Mouse (Mus musculus) hematopoietic stem cell, adult 5-6 weeks (primary cell): ENCODE measurements around the gene Ing1. TPM values are rescaled to one million over a fixed set of nuclear protein-coding genes. Genes with fewer than 3 reads are reported as not detected.

Experiments used
- ATAC-seq, 2 experiments: fragments of 125-278 bp in 1 of 2; replicated peaks in 1 of 2; 2 replicates each; pipeline ENCODE4 v1.8.0; 2016 to 2017; ENCODE audit warnings: inconsistent platforms in 2 of 2, mild to moderate bottlenecking in 2 of 2, moderate number of reproducible peaks in 2 of 2, low read depth in 1 of 2, moderate TSS enrichment in 1 of 2; ENCODE audit not compliant: low FRiP score in 2 of 2, poor library complexity in 2 of 2, severe bottlenecking in 2 of 2, insufficient read depth in 1 of 2, low TSS enrichment in 1 of 2
- total RNA-seq: library from RNA; stranded (forward); fragments of 172-1452, 232-1000 nt; gene quantifications from 2 replicates; pipeline ENCODE4 v1.2.3, GENCODE M21; 2017

Ing1 gene
- total RNA-seq, 1 experiment from 2014 or later: 67.9 TPM

DNA sequence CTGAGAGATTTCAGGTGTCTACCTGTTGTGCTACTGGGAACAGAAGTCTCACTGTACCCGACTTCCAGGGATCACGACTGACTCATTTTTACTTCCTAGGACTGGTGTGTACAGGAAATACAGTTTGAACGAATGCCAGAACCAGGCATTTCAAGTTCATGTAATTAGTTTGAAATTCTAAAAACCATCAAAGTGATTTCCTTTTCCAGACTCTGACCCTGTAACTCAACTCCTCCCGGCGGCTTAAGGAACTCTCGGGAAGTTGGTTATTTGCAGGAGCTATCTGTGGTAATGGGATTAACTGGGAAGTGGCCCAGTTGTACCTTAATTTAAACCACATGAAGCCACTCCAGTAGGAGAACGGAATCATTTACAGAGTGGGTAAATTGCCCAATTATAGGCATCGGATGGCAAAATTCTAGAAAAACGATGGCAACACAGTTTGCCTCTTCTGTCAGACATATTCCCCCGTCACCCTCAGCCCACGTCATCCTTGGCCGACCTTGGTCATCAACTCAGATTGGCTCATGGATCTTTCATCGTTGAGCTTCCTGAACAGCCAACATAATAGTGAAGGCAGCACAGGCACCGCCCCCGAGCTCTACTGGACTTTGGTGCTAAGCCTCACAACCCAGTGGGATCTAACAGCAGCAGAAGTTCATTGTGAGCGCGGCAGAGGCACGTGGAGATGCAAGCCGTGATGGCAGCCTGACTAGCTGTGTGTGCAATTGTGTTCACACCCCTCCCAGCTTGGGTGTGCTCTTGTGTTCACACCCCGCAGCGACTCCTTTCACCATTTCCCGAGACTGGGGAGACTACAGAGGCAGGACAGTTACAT lies 14.1 kb downstream of the Ing1 start:
- no peak for ATAC-seq

DNA sequence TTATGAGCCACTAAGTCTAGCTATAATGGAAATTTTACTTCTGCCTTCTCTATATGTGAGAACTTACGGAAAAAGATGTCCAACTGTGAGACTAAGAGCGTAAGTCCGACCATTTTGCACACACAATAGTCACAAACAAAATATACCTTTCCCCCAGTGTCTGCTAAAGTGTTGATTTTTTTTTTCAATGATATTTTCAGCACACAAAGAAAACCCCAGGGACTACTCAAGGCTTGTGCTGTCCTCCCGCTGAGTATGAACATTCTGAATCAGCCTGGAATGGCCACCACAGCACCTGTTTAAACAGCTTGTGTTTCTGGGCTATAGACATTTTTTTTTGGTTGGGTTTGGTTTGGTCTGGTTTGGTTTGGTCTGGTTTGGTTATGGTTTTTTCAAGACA lies 15.4 kb downstream of the Ing1 start:
- ATAC-seq: no peak

DNA sequence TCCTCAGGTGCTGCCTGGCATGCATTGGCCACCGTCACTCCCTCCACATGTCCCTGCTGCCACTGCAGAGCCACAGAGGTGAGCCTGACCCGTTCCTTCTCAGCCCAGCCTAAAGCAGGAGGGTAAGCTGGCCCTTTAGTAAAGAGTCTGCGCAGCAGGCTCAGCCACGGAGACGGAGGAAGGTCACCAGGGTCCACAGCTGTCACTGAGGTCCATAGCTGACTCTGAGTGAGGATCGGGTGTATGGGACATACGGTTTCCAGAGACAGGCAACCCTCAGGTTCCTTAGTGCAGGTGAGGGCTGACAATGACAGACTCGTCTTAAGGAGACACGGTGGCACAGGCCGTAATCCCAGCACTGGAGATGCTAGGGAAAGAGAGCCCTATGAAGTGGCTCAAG lies 16.6 kb downstream of the Ing1 start:
- no peak for ATAC-seq

- ATAC-seq: no peak
These were observed 17.1 kb downstream of the Ing1 start for GRCm38 (mm10) chr8:11572428-11572827.

GRCm38 (mm10) chr8:11574911-11575603 lies 19.7 kb downstream of the Ing1 start:
- ATAC-seq: peak; percentile 82

GRCm38 (mm10) chr8:11575604-11576384 lies 20.4 kb downstream of the Ing1 start:
- ATAC-seq: peak; percentile 55 to 61; a peak in 3 of 4 replicates

GRCm38 (mm10) chr8:11585513-11586373 lies 30.4 kb downstream of the Ing1 start:
- peak; percentile 46 to 56 for ATAC-seq

DNA sequence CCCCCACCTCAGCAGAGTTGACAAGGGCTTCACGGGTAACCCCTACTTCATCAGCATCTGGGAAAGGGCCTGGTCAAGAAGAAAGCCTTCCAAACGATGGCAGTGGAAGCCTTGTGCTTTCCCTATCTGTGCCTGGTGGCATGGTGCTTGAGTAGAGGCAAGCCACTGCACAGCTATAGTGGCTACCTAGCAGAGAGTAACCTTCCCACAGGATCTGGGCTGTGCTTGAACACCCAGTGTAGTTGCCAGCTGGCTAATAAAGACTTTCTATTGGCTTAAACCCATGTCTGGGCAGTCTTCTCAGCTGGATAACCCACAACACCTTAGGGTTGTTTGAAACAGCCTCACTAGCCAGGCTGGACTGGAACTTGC lies 31.0 kb downstream of the Ing1 start:
- 0 out of 4 replicates have a peak, but pooled peaks of 1 of the 2 experiments have one; percentile 8 for ATAC-seq

GRCm38 (mm10) chr8:11591837-11592236 lies 36.5 kb downstream of the Ing1 start:
- ATAC-seq: peak; percentile 5 to 18; a peak in 1 of 4 replicates

DNA sequence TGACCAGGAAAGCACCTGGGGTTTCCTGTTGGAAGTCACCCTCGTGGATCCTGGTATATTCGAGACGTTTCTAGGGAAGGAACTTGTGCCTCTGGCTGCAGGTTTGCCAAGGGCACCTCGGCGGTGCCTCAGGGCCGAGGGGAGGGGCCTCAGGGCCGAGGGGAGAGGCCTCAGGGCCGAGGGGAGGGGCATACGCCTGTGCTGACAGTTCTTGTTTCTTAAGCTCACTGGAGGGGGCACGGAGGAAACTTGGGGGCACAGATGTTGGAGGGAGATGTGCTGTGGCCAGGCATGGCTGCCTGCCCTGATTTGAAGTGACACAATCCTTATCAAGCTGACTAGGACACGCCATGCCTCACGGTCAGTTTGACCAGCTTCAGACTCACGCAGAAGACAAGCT lies 36.9 kb downstream of the Ing1 start:
- ATAC-seq: peak; percentile 95 to 99

DNA sequence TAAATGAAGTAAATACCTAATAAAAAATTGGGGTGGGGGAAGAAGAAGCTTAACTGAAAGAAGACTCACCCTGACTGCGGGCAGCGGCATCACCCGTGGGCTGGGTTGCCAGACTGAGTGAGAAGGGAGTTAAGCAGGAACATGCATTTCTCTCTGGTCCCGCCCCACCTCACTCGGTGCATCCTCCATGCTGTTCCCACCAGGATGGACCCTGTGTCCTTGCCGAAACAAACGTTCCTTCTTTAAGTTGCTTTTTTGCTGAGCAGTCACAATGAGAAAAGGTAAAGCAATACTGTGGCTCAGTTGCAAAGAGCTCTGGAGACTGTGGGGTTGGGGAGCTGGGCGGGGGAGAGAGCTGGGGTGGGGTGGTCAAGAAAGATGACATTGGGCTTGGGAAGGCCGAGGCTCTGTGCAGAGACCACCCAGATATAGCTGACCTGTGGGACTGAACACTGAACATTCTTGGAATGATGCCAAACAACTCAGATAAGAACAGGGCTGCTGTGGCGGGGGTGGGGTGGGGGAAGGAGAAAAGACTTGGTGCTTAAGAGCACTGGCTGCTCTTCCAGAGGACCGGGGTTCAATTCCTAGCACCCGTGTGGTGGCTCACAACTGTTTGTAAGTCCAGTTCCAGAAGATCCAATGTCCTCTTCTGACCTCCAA lies 38.0 kb downstream of the Ing1 start:
- ATAC-seq: no peak

- ATAC-seq: no peak
These were observed 45.1 kb downstream of the Ing1 start for GRCm38 (mm10) chr8:11600301-11600951.

- ATAC-seq: peak; percentile 87 to 94
These were observed 46.8 kb downstream of the Ing1 start for GRCm38 (mm10) chr8:11602006-11602680.

DNA sequence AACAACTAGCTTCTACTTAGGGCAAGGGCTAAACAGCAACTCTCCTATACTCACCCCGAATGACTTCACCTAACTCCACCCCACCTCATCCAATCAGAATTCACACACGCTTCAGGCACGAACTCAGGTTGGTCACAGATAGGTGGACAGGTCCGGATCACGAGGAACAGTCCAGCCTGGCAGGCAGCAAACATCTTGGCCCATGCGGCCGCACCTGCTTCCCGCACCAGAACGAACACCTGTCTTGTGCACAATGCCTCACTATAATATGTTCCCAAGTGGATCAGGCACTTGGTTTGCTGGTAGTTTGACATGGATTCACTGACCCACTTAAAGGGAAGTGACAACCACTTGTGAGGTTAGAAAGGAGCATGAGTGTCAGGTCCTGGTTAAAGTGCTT lies 53.5 kb downstream of the Ing1 start:
- ATAC-seq: no peak
